14 mouse cellular contexts compared by ENCODE assay signal in the genomic region with DNA sequence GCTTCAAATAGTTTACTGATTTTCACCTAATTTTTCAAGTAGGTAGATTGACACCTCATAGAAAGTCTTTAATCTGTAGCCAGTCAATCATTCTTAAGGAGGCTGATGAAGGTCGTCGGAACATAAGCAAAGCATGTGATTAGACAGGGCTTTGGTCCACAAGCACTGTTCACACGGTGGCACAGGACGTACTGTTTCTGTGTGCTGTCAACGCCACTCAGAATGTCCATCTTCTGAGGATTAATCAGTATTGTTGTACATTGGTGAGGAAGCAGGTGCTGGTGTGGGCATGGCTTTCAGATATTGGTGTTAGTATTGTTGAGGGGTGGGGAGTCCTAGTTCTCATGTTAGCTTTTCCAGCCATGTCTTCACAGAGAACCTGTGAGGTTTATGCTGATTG.
DNase-seq lines count a peak whose midpoint lies in the region; ATAC-seq and TF ChIP-seq lines count a peak whose summit lies in the region.
"Had no signal": no experiment of that assay in that cellular context is flagged by ENCODE, and none has a peak within 500 bp of the region (broad histone marks: within the 10 kb centered on the region; RNA-seq: fewer than 3 reads in every experiment).

No protein-coding gene starts in this region.

- H3K4me3 ChIP-seq in forebrain, embryonic 15.5 days, result no peak overlapping the region
- no peak overlapping the region for H3K4me3 ChIP-seq in forebrain, embryonic 10.5 days
- no peak overlapping the region for H3K4me3 ChIP-seq in liver, embryonic 12.5 days
- no peak overlapping the region for H3K4me3 ChIP-seq in liver, embryonic 11.5 days (ENCODE audit: low read depth, low read length)
- peak overlapping the region; percentile 8; the same call in 1 of the 2 replicates for H3K4me3 ChIP-seq in brown adipose tissue, adult 24 weeks (ENCODE audit: insufficient read depth, low read depth, low read length)
- no peak overlapping the region for H3K4me3 ChIP-seq in hindbrain, postnatal 0 days (ENCODE audit: low read length)
- H3K4me3 ChIP-seq: embryonic facial prominence, embryonic 15.5 days had no signal

- H3K27me3 ChIP-seq in forebrain, embryonic 15.5 days, result no peaks in the 10 kb centered on the region
- H3K27me3 ChIP-seq in forebrain, embryonic 10.5 days (ENCODE audit: poor library complexity, severe bottlenecking), result no peaks in the 10 kb centered on the region
- no peaks in the 10 kb centered on the region for H3K27me3 ChIP-seq in liver, embryonic 12.5 days (replicated peaks)
- H3K27me3 ChIP-seq in liver, embryonic 11.5 days (replicated peaks; ENCODE audit: control insufficient read depth, insufficient read depth, low read length), result no peaks in the 10 kb centered on the region
- H3K27me3 ChIP-seq in hindbrain, postnatal 0 days (ENCODE audit: insufficient read depth, low read length), result no peaks in the 10 kb centered on the region
- H3K27me3 ChIP-seq: embryonic facial prominence, embryonic 15.5 days; limb, embryonic 12.5 days had no signal

- no peaks in the 10 kb centered on the region for H3K9me3 ChIP-seq in forebrain, embryonic 15.5 days
- H3K9me3 ChIP-seq in forebrain, embryonic 10.5 days, result no peaks in the 10 kb centered on the region
- no peaks in the 10 kb centered on the region for H3K9me3 ChIP-seq in liver, embryonic 12.5 days (replicated peaks)
- H3K9me3 ChIP-seq in liver, embryonic 11.5 days (ENCODE audit: control insufficient read depth, low read length), result no peaks in the 10 kb centered on the region
- no peaks in the 10 kb centered on the region for H3K9me3 ChIP-seq in hindbrain, postnatal 0 days (ENCODE audit: low read length)
- H3K9me3 ChIP-seq: embryonic facial prominence, embryonic 15.5 days; limb, embryonic 12.5 days had no signal

- no peaks in the 10 kb centered on the region for H3K36me3 ChIP-seq in forebrain, embryonic 15.5 days
- H3K36me3 ChIP-seq in forebrain, embryonic 10.5 days (replicated peaks), result no peaks in the 10 kb centered on the region
- H3K36me3 ChIP-seq in liver, embryonic 12.5 days, result peaks cover 4% of the 10 kb centered on the region; the same call in 1 of the 2 replicates
- no peaks in the 10 kb centered on the region for H3K36me3 ChIP-seq in liver, embryonic 11.5 days (ENCODE audit: control insufficient read depth, insufficient read depth, low read length)
- H3K36me3 ChIP-seq in hindbrain, postnatal 0 days (ENCODE audit: insufficient read depth, low read length), result no peaks in the 10 kb centered on the region
- H3K36me3 ChIP-seq: embryonic facial prominence, embryonic 15.5 days; limb, embryonic 12.5 days had no signal

- peaks cover 44% of the 10 kb centered on the region for H3K4me1 ChIP-seq in forebrain, embryonic 15.5 days
- peaks cover 30% of the 10 kb centered on the region for H3K4me1 ChIP-seq in forebrain, embryonic 10.5 days
- peaks cover 43% of the 10 kb centered on the region for H3K4me1 ChIP-seq in liver, embryonic 12.5 days
- peaks cover 7% of the 10 kb centered on the region for H3K4me1 ChIP-seq in liver, embryonic 11.5 days (replicated peaks; ENCODE audit: control insufficient read depth, insufficient read depth, low read length)
- peaks cover 6% of the 10 kb centered on the region; the same call in 1 of the 2 replicates for H3K4me1 ChIP-seq in brown adipose tissue, adult 24 weeks (ENCODE audit: control insufficient read depth, insufficient read depth, insufficient read length, low read length)
- no peaks in the 10 kb centered on the region for H3K4me1 ChIP-seq in hindbrain, postnatal 0 days (ENCODE audit: insufficient read depth, low read length)

- ATAC-seq in forebrain, embryonic 15.5 days (replicated peaks), result no peak
- no peak for ATAC-seq in liver, embryonic 12.5 days
- ATAC-seq in liver, embryonic 11.5 days (replicated peaks; ENCODE audit: low FRiP score), result no peak
- ATAC-seq in hindbrain, postnatal 0 days, result no peak

- 54% methylated on average over 5 of the region's 5 CpGs for WGBS in forebrain, embryonic 15.5 days
- 85% methylated on average over 5 of the region's 5 CpGs for WGBS in forebrain, embryonic 10.5 days
- WGBS in liver, embryonic 12.5 days (ENCODE audit: insufficient replicate concordance), result 71% methylated on average over 5 of the region's 5 CpGs
- 68% methylated on average over 5 of the region's 5 CpGs for WGBS in liver, embryonic 11.5 days
- WGBS in hindbrain, postnatal 0 days, result 56% methylated on average over 5 of the region's 5 CpGs

- no peak overlapping the region for H3K27ac ChIP-seq in forebrain, embryonic 15.5 days (replicated peaks)
- no peak overlapping the region for H3K27ac ChIP-seq in forebrain, embryonic 10.5 days
- H3K27ac ChIP-seq in liver, embryonic 12.5 days, result no peak overlapping the region
- no peak overlapping the region for H3K27ac ChIP-seq in liver, embryonic 11.5 days (ENCODE audit: low read depth, low read length)
- no peak overlapping the region for H3K27ac ChIP-seq in brown adipose tissue, adult 24 weeks (replicated peaks; ENCODE audit: low read depth, low read length)
- no peak overlapping the region for H3K27ac ChIP-seq in hindbrain, postnatal 0 days
- H3K27ac ChIP-seq: embryonic facial prominence, embryonic 15.5 days; limb, embryonic 12.5 days had no signal

- DNase-seq in forebrain, embryonic 10.5 days (ENCODE audit: extremely low spot score, low spot score), result no peak
- no peak for DNase-seq in liver, embryonic 11.5 days (ENCODE audit: low spot score)
- no peak for DNase-seq in hindbrain, postnatal 0 days (ENCODE audit: low spot score)
- no peak for DNase-seq in ovary, adult 18-20 months (ENCODE audit: low spot score)
- no peak for DNase-seq in cerebellum, postnatal 25 days
- DNase-seq: cerebellum, postnatal 14 days; gastrocnemius, postnatal 10 days; lung, postnatal 4 days; thymus, postnatal 4 days had no signal

- H3K9ac ChIP-seq in forebrain, embryonic 15.5 days (replicated peaks), result no peak overlapping the region
- no peak overlapping the region for H3K9ac ChIP-seq in liver, embryonic 12.5 days
- no peak overlapping the region for H3K9ac ChIP-seq in liver, embryonic 11.5 days (ENCODE audit: low read depth, low read length)
- H3K9ac ChIP-seq in hindbrain, postnatal 0 days (replicated peaks; ENCODE audit: low read length), result no peak overlapping the region
- H3K9ac ChIP-seq: embryonic facial prominence, embryonic 15.5 days; limb, embryonic 12.5 days had no signal

- TF ChIP-seq CTCF in hindbrain, postnatal 0 days (IDR thresholded peaks at IDR 0.05; ENCODE audit: low read depth), result no peak

- H3K4me2 ChIP-seq in forebrain, embryonic 15.5 days (replicated peaks), result peak overlapping the region; percentile 12; the same call in 1 of the 2 replicates
- H3K4me2 ChIP-seq in liver, embryonic 12.5 days, result peak overlapping the region; percentile 36; the same call in 1 of the 2 replicates
- H3K4me2 ChIP-seq in liver, embryonic 11.5 days, result no peak overlapping the region; the same call in 1 of the 2 replicates
- H3K4me2 ChIP-seq in hindbrain, postnatal 0 days (ENCODE audit: low read depth, low read length), result peak overlapping the region; percentile 11
- H3K4me2 ChIP-seq: embryonic facial prominence, embryonic 15.5 days had no signal
